Mouse (Mus musculus) neutrophil, adult 5-6 weeks (primary cell): ENCODE measurements around the gene Hoxd8. TPM values are rescaled to one million over a fixed set of nuclear protein-coding genes. Genes with fewer than 3 reads are reported as not detected.

Experiments
- ATAC-seq: fragments of 151-379, 151-347 bp; 2 replicates; pipeline ENCODE4 v1.8.0; 2017; ENCODE audit warnings: mild to moderate bottlenecking, moderate TSS enrichment; ENCODE audit not compliant: insufficient number of reproducible peaks, poor library complexity, low FRiP score, severe bottlenecking; ENCODE audit errors: extremely low read depth
- total RNA-seq: library from RNA; stranded (forward); fragments of 200-1000 nt; gene quantifications from 2 replicates; pipeline ENCODE4 v1.2.3, GENCODE M21; 2017

Gene Hoxd8
- total RNA-seq, 1 experiment from 2014 or later = not detected

GRCm38 (mm10) chr2:74668370-74669229 lies 35.8 kb upstream of the Hoxd8 start:
- no peak for ATAC-seq

- ATAC-seq = no peak
Measured at GRCm38 (mm10) chr2:74669230-74669578, 35.2 kb upstream of the Hoxd8 start.

GRCm38 (mm10) chr2:74669650-74670235 lies 34.7 kb upstream of the Hoxd8 start:
- no peak for ATAC-seq

GRCm38 (mm10) chr2:74670632-74671188 lies 33.7 kb upstream of the Hoxd8 start:
- no peak for ATAC-seq

- no peak for ATAC-seq
Measured at GRCm38 (mm10) chr2:74671847-74672246, 32.6 kb upstream of the Hoxd8 start.

GRCm38 (mm10) chr2:74672481-74673362 lies 31.7 kb upstream of the Hoxd8 start:
- peak; percentile 55; the same call in 1 of the 2 replicates for ATAC-seq

- ATAC-seq = no peak
Measured at GRCm38 (mm10) chr2:74673835-74674425, 30.5 kb upstream of the Hoxd8 start.

- no peak for ATAC-seq
Measured at GRCm38 (mm10) chr2:74674881-74675665, 29.3 kb upstream of the Hoxd8 start, which contains the start of gene Hoxd12. Gene Hoxd12 (plus strand): TSS chr2:74675013.

- no peak for ATAC-seq
Measured at GRCm38 (mm10) chr2:74675666-74676282, 28.6 kb upstream of the Hoxd8 start.

GRCm38 (mm10) chr2:74676376-74677052 lies 27.9 kb upstream of the Hoxd8 start:
- no peak for ATAC-seq

- no peak for ATAC-seq
Measured at GRCm38 (mm10) chr2:74677106-74677505, 27.3 kb upstream of the Hoxd8 start.

GRCm38 (mm10) chr2:74678891-74679595 lies 25.4 kb upstream of the Hoxd8 start, which contains the start of gene Hoxd11:
Gene Hoxd11 (plus strand): TSS chr2:74679557.
- no peak for ATAC-seq

- no peak for ATAC-seq
Measured at GRCm38 (mm10) chr2:74679596-74679971, 24.8 kb upstream of the Hoxd8 start.

- no peak for ATAC-seq
Measured at GRCm38 (mm10) chr2:74679980-74680379, 24.4 kb upstream of the Hoxd8 start.

GRCm38 (mm10) chr2:74680561-74681398 lies 23.6 kb upstream of the Hoxd8 start:
- ATAC-seq = no peak
